Mouse (Mus musculus): ENCODE data around the gene Pdxdc1. TPM values are rescaled to one million over a fixed set of nuclear protein-coding genes. Genes with fewer than 3 reads are reported as not detected.
"Not testable (repeated sequence)": the region's sequence is repeated elsewhere in the genome, so short reads cannot be mapped to it uniquely, and the experiment has no call there.

Gene Pdxdc1
- polyA plus RNA-seq (2016; fragmentation: Nextera tagmentation; extraction: Ambion mirVana) = 77.2 and 78.6 TPM in 2 replicates

DNA sequence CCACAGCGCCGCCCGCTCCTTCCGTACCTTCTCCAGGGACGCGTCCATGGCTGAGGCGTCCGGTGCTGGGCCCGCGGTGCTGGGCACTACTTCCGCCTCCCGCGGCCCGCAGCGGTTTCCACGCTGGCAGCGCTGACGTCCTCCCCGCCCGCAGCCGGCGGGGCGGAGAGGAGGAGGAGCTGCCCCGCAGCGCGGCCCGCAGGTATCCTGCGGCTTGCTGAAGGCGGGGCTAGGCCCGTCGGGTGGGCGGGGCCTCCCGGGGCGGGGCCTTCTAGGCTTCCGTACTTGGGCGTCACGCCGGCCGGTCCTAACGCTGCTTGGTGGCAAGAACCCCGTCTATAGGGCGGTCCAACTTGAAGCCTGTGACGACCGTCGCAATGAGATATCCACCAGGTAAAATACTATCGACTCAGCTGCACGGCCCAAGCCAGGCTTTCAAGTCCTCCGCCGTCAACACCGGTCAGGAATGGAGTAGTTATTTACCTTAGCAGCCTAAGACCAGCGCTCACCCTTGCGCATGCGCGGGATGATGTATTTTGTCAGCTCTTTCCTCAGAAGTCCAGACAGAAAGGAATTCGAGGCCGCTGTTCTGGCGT, at the start of gene Pdxdc1, which contains the start of gene Mpv17l:
Gene Pdxdc1, minus strand, starts transcription at position 244 of the 596 bp plus-strand sequence.
Gene Mpv17l, plus strand, starts transcription at position 274 of the 596 bp plus-strand sequence.
- WGBS = under 1% methylated on average over 53 of the region's 57 CpGs
- no peaks in the 10 kb centered on the region for H3K36me3 ChIP-seq
- H3K27ac ChIP-seq (replicated peaks) = peak within 1 kb of the TSS; percentile 76
- H3K9me3 ChIP-seq = no peaks in the 10 kb centered on the region
- no peaks in the 10 kb centered on the region for H3K27me3 ChIP-seq
- H3K9ac ChIP-seq (replicated peaks) = peak within 1 kb of the TSS; percentile 84
- peak; percentile 97 for ATAC-seq (ENCODE audit: low FRiP score, low read depth)
- peak within 1 kb of the TSS; percentile 80 for H3K4me3 ChIP-seq
- peaks cover 14% of the 10 kb centered on the region for H3K4me1 ChIP-seq
- peak within 1 kb of the TSS; percentile 72 for H3K4me2 ChIP-seq (replicated peaks)

DNA sequence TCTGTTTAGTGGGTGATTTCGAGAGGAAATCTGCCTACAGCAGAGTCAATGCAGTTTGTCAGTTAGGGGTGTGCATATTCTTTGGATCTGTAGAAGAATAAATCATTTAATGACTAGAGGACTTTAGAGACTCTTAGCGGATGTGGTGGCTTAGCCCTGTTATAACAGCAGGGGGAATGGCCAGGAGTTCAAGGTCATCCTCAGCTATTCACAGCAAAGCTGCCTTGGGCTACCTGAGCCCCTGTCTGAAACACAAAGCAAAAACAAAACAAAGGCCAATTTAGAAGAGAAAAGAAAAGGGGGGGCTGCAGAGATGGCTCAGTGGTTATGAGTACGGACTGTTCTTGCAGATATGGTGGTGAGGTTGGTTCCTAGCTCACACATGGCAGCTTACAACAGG, 48.3 kb upstream of the Pdxdc1 start:
- no peaks in the 10 kb centered on the region for H3K4me1 ChIP-seq
- no peak for ATAC-seq (ENCODE audit: low FRiP score, low read depth)
- WGBS = 75% methylated on average over 3 of the region's 3 CpGs

DNA sequence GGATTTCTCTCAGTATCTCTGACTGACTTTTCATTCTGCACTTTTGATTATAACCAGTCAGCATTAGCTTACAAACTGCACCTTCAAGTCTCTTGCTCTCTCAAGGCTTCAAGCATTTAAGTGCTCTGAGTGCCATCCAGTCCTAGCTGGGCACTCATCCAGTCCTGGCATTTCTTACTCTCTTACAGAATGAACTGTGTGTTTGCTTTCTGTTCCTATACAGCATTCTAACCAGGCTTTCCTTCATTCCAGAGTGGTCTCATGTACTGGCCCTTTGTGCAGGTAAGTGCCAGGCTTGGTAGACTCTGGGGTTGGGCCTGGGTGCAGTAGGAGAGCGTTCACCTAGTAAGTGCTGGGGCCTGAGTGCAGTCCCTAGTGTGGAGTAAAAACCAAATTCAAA, 43.4 kb upstream of the Pdxdc1 start:
- H3K4me2 ChIP-seq (replicated peaks) = no peak overlapping the region
- no peaks in the 10 kb centered on the region for H3K9me3 ChIP-seq
- 84% methylated on average over 1 of the region's 1 CpGs for WGBS
- H3K9ac ChIP-seq (replicated peaks) = no peak overlapping the region
- H3K27me3 ChIP-seq = peaks cover 13% of the 10 kb centered on the region
- H3K27ac ChIP-seq (replicated peaks) = no peak overlapping the region
- peaks cover 2% of the 10 kb centered on the region for H3K4me1 ChIP-seq
- no peak overlapping the region for H3K4me3 ChIP-seq
- no peak for ATAC-seq (ENCODE audit: low FRiP score, low read depth)
- H3K36me3 ChIP-seq = no peaks in the 10 kb centered on the region

More for the DNA sequence above, 48.3 kb upstream of the Pdxdc1 start:
- no peak overlapping the region for H3K4me2 ChIP-seq (replicated peaks)
- H3K27ac ChIP-seq (replicated peaks) = no peak overlapping the region
- no peak overlapping the region for H3K4me3 ChIP-seq
- no peak overlapping the region for H3K9ac ChIP-seq (replicated peaks)
- H3K9me3 ChIP-seq = no peaks in the 10 kb centered on the region
- H3K27me3 ChIP-seq = no peaks in the 10 kb centered on the region
- no peaks in the 10 kb centered on the region for H3K36me3 ChIP-seq

DNA sequence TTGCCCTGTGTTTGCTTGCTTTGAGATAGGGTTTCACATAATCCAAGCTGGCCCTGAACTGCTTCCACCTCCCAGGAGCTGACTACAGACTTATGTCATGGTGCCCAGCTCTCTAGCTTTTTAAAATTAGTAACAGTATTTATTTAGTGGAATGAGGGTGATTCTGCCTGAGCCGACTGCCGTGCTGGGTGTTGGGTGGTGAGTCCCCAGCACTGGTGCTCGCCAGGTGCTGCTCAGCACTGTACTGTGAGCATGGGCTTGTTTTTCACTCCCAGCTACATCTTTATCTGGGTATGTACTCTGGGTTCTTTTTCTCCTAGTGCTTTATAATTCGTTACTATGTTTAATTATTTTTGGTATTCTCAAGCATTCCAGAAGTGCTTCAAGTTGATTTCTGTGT, 42.2 kb upstream of the Pdxdc1 start:
- H3K27ac ChIP-seq (replicated peaks) = no peak overlapping the region
- peaks cover 11% of the 10 kb centered on the region for H3K4me1 ChIP-seq
- H3K4me3 ChIP-seq = no peak overlapping the region
- 78% methylated on average over 4 of the region's 4 CpGs for WGBS
- H3K4me2 ChIP-seq (replicated peaks) = no peak overlapping the region
- no peaks in the 10 kb centered on the region for H3K36me3 ChIP-seq
- H3K9ac ChIP-seq (replicated peaks) = no peak overlapping the region
- no peak for ATAC-seq (ENCODE audit: low FRiP score, low read depth)
- H3K9me3 ChIP-seq = no peaks in the 10 kb centered on the region
- peaks cover 22% of the 10 kb centered on the region for H3K27me3 ChIP-seq

DNA sequence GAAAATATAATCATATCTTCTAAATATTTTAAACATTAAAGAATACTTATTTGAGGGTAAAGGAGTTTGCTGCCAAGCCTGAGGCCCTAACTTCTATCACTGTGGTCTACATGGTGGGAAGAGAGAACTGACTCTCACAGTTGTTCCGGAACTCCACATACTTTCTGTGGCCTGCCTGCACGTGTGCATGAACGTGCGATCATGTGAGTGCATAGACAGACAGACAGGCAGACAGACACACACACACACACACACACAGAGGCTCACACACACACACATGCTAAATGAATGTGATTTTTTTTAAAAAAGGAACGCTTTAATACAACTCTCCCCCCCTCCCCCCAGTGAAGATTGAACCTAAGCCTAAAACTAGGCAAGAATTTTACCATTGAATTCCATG, 41.8 kb upstream of the Pdxdc1 start:
- Histone ChIP-seq H3K4me1 (peaks cover 12% of the 10 kb centered on the region), H3K27ac (replicated peaks) (no peak overlapping the region), H3K9ac (replicated peaks) (no peak overlapping the region), H3K27me3 (peaks cover 22% of the 10 kb centered on the region), H3K36me3 (no peaks in the 10 kb centered on the region), H3K4me2 (replicated peaks) (no peak overlapping the region), H3K4me3 (no peak overlapping the region), H3K9me3 (no peaks in the 10 kb centered on the region)
- WGBS = 88% methylated on average over 5 of the region's 5 CpGs
- ATAC-seq (ENCODE audit: low FRiP score, low read depth) = no peak

DNA sequence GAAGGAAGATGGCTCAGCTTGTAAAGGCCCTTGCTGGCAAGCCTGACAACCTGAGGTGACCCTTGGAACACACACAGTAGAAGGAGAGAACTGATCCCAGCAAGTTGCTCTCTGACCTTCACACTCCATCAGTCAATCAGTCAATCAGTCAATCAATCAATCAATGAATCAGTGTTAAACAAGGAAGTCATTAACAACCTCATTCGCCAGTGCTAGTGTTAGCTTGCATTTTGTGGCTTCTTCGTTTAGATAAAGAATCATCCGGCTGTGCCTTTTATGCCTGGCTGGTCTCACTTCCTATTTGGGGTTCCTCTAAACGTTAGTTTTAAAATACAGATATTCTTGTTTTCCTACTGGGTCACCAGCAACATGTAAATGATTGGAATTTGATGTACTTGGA, 41.2 kb upstream of the Pdxdc1 start:
- Histone ChIP-seq H3K4me3 (no peak overlapping the region), H3K9me3 (no peaks in the 10 kb centered on the region), H3K27ac (replicated peaks) (no peak overlapping the region), H3K4me2 (replicated peaks) (no peak overlapping the region), H3K4me1 (peaks cover 12% of the 10 kb centered on the region), H3K9ac (replicated peaks) (no peak overlapping the region), H3K27me3 (peaks cover 23% of the 10 kb centered on the region), H3K36me3 (no peaks in the 10 kb centered on the region)
- 76% methylated on average over 4 of the region's 4 CpGs for WGBS
- no peak for ATAC-seq (ENCODE audit: low FRiP score, low read depth)

DNA sequence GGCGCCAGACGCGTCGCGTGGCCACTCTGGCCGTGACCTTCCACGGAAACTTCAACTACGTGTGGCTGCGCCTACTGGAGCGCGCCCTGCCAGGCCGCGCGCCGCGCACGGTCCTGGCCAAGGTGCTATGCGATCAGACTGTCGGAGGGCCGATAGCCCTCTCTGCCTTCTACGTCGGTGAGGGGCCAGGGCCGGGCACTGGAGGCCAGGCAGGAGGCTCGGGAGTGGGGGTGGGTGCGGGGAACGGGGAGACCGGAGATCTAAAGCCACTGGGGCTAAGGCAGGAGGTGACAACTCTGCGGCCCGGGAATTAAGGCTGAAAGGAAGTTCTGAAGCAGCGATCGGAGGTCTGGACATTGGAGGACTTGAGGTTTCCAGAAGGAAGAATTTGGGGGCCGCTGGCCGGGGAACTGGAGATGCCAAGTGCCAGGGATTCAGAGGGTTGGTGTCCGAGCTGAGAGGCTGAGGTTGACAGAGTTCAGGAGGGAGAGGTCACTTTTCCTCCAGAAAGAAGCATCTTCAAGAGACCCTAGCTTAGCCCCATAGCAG, 38.0 kb upstream of the Pdxdc1 start:
- Histone ChIP-seq H3K27ac (replicated peaks) (no peak overlapping the region), H3K4me3 (peak overlapping the region; percentile 65), H3K4me1 (peaks cover 12% of the 10 kb centered on the region), H3K4me2 (replicated peaks) (peak overlapping the region; percentile 99), H3K9me3 (no peaks in the 10 kb centered on the region), H3K36me3 (no peaks in the 10 kb centered on the region), H3K27me3 (peaks cover 24% of the 10 kb centered on the region), H3K9ac (replicated peaks) (peak overlapping the region; percentile 69)
- ATAC-seq (ENCODE audit: low FRiP score, low read depth) = peak; percentile 81
- WGBS = 3% methylated on average over 32 of the region's 34 CpGs

DNA sequence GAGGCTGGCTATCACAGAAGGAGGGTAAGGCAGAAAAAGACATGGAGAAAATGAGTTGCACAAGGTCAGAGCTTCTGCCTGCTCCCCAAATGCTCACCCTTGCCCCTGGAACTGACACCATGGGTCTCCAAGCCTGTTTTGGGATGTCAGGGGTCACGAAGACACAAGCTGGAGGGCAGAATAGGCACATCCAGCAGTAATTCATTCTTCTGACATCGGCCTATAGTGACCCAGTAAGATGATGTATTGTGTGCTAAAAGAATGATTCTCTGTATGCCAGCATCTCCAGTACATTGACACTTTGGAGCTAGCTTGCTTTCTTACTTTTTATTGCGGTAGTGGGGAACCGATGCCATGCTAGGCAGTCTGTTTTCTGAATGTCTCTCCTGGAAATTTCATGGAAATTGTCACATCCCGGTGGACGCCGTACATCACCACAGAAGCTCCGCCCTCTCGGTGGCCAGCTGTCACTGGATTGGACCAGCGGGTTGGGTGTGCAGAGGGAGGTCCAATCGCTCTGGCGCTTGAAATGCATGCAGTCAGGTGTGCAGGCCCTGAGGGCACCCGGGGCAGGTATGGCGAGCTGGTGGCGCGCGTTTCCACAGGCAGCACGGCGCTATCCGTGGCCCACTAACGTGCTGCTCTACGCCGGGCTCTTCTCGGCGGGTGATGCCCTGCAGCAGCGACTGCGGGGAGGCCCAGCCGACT, 37.4 kb upstream of the Pdxdc1 start:
- peaks cover 12% of the 10 kb centered on the region for H3K4me1 ChIP-seq
- H3K4me2 ChIP-seq (replicated peaks) = peak overlapping the region; percentile 99
- H3K27me3 ChIP-seq = peaks cover 24% of the 10 kb centered on the region
- WGBS = 4% methylated on average over 28 of the region's 28 CpGs
- peak overlapping the region; percentile 65 for H3K4me3 ChIP-seq
- H3K27ac ChIP-seq (replicated peaks) = no peak overlapping the region
- H3K9ac ChIP-seq (replicated peaks) = peak overlapping the region; percentile 69
- ATAC-seq (ENCODE audit: low FRiP score, low read depth) = peak; percentile 98
- no peaks in the 10 kb centered on the region for H3K9me3 ChIP-seq
- H3K36me3 ChIP-seq = no peaks in the 10 kb centered on the region

DNA sequence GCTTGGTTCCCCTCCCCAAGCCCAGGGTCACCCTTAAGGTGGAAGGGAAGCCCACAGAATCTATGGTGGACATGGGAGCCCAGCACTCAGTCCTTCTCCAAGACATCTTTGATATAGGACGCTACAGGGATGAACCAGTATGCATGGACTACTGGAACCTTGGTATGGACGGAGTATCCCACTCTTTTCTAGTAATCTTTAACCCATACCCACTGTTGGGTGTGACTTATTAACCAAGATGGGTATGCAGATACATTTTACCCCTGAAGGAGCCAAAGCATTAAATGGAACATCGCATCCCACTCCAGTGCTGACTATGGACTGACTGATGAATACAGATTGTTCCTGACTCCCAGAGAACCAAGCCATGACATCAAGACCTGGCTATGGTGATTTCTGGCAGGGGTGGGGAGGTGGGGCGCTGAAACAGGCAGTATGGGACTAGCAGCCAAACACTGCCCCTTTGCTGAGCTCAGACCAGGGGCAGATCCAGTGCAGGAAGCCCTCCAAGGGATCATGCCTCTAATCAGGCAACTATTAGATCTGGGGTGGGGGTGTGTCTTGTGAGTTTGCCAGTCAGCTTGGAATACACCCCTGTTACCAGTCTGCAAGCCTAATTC, 24.6 kb upstream of the Pdxdc1 start:
- Histone ChIP-seq H3K9me3 (no peaks in the 10 kb centered on the region; the same call in 1 of the 2 replicates), H3K27me3 (no peaks in the 10 kb centered on the region), H3K27ac (replicated peaks) (no peak overlapping the region), H3K36me3 (no peaks in the 10 kb centered on the region), H3K9ac (replicated peaks) (no peak overlapping the region), H3K4me2 (replicated peaks) (no peak overlapping the region), H3K4me1 (no peaks in the 10 kb centered on the region), H3K4me3 (no peak overlapping the region)
- 88% methylated on average over 4 of the region's 4 CpGs for WGBS
- no peak for ATAC-seq (ENCODE audit: low FRiP score, low read depth)

DNA sequence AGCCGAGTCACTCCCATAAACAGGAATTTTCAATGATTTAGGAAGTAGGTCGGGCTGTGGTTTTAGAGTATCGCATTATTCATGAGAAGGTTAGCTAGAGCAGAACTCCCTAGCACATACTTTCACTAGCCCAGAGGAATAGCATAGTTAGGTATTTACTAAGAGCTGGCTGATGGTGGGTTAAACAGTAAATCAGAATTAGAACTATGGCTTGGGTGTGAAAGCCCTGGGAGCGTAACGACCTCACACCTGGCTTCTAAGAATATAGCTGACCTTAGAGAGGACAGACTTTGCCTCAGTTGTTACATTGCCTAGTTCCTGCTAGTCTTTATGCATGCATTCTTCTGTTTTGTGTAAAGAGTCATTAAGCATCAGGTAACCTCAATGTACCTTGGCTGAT, 20.0 kb upstream of the Pdxdc1 start:
- not testable (repeated sequence) for H3K4me1 ChIP-seq; H3K27me3 ChIP-seq; H3K27ac ChIP-seq (replicated peaks); H3K36me3 ChIP-seq; H3K4me2 ChIP-seq (replicated peaks); ATAC-seq (ENCODE audit: low FRiP score, low read depth); H3K4me3 ChIP-seq; H3K9ac ChIP-seq (replicated peaks); H3K9me3 ChIP-seq
- 94% methylated on average over 5 of the region's 5 CpGs for WGBS

DNA sequence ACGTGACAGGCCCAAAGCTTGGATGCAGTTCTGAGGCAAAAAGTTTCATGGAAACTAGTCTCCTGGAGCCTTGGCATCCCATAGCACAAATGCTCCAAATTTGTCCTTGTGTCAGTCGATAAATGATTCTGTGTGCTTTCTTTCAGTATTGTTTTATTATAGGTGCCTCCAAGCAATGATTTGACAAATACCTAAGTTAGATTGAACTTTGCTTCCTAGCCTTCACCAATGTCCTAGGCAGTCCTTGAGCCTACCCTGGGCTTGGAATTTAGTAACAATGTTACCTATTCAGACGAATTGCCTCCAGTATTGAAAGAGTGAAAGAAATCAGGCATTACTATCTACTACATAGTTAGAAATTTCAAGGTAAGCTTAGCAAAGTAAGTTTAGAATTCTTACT, 19.6 kb upstream of the Pdxdc1 start:
- H3K4me1 ChIP-seq; H3K36me3 ChIP-seq; H3K9ac ChIP-seq (replicated peaks); H3K4me2 ChIP-seq (replicated peaks); ATAC-seq (ENCODE audit: low FRiP score, low read depth); H3K4me3 ChIP-seq; H3K27ac ChIP-seq (replicated peaks); H3K9me3 ChIP-seq; H3K27me3 ChIP-seq: not testable (repeated sequence)
- WGBS = 88% methylated on average over 3 of the region's 3 CpGs

DNA sequence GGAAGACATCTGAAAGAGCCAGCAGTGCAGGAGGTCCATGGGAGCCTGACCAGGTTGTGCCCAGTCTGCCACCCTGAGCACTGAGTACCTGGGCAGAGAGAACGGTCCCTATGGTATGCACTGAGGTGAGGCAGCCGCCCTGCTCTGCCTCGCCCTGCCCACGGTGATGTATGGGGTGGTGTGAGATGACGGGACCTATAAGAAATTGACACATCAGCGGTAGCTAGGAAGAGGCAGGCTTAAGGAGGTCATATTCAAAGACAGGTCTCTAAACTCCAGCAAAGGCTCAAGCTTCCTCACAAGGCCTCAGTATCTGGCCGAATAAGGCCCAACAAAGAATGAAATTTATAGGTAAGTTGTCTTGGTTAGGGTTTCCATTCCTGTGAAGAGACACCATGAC, 18.9 kb upstream of the Pdxdc1 start:
- Histone ChIP-seq H3K27ac (replicated peaks) (no peak overlapping the region), H3K27me3 (no peaks in the 10 kb centered on the region), H3K4me3 (no peak overlapping the region), H3K9me3 (no peaks in the 10 kb centered on the region; the same call in 1 of the 2 replicates), H3K9ac (replicated peaks) (no peak overlapping the region), H3K4me1 (no peaks in the 10 kb centered on the region), H3K4me2 (replicated peaks) (no peak overlapping the region), H3K36me3 (no peaks in the 10 kb centered on the region)
- no peak for ATAC-seq (ENCODE audit: low FRiP score, low read depth)
- WGBS = 97% methylated on average over 7 of the region's 7 CpGs
